Mouse (Mus musculus): Measurements from ENCODE around the gene Gse1.

DNA sequence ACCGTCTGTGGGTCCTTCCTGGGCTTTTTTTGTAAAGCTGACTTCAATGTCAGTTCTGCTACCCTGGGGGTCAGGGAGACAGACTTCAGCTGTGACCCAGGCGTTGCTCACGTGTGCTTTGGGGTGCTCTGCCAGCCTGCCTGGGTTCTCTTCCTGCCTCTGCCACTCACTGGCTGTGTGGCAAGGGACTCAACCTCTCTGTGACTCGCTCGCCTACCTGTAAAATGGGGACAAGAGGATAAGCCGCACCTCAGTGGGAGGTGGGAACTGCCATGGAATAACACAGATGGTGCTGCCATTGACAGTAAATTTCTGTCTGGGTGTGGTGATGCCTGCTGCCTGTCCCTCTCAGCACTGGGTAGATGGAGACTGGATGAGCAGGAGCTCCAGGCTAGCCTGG is 287.4 kb downstream of the Gse1 start:
- TF ChIP-seq E2F4 (IDR thresholded peaks at IDR 0.05; ENCODE audit: insufficient read depth) (no peak), TCF12 (IDR thresholded peaks at IDR 0.05; ENCODE audit: insufficient read depth, poor library complexity, severe bottlenecking) (no peak), POLR2AphosphoS2 (IDR thresholded peaks at IDR 0.05; ENCODE audit: insufficient read length, low read depth) (no peak), POLR2A (IDR thresholded peaks at IDR 0.05; ENCODE audit: insufficient read length, low read depth) (no peak), MYOD1 (IDR thresholded peaks at IDR 0.05; ENCODE audit: control insufficient read depth in 1 of 3, insufficient read length in 2 of 3, low read depth in 2 of 3) (no peak), USF1 (IDR thresholded peaks at IDR 0.05; ENCODE audit: low read depth) (no peak), MAX (IDR thresholded peaks at IDR 0.05; ENCODE audit: low read depth) (no peak), CEBPB (IDR thresholded peaks at IDR 0.05; ENCODE audit: insufficient read depth, poor library complexity, severe bottlenecking) (no peak), TCF3 (IDR thresholded peaks at IDR 0.05; ENCODE audit: insufficient read length, low read depth) (no peak), REST (IDR thresholded peaks at IDR 0.05; ENCODE audit: insufficient read depth, insufficient read length) (no peak), MYOG (IDR thresholded peaks at IDR 0.05; ENCODE audit: control insufficient read depth in 1 of 3, insufficient read depth in 1 of 3, insufficient read length in 2 of 3, low read depth in 2 of 3) (no peak), SRF (IDR thresholded peaks at IDR 0.05; ENCODE audit: control insufficient read depth, insufficient read length, low read depth) (no peak)

Measured in myocyte (in vitro differentiated cells).